Mouse (Mus musculus) c-Kit-positive CD71-negative TER-119-negative erythroid progenitor cells, embryonic 14.5 days (primary cell): ENCODE results near the gene Pde1a.

Source experiments
- DNase-seq: peaks from one replicate; pipeline ENCODE4 v3.0.0-alpha.2; 2013; ENCODE audit warnings: low read depth

Pde1a gene

DNA sequence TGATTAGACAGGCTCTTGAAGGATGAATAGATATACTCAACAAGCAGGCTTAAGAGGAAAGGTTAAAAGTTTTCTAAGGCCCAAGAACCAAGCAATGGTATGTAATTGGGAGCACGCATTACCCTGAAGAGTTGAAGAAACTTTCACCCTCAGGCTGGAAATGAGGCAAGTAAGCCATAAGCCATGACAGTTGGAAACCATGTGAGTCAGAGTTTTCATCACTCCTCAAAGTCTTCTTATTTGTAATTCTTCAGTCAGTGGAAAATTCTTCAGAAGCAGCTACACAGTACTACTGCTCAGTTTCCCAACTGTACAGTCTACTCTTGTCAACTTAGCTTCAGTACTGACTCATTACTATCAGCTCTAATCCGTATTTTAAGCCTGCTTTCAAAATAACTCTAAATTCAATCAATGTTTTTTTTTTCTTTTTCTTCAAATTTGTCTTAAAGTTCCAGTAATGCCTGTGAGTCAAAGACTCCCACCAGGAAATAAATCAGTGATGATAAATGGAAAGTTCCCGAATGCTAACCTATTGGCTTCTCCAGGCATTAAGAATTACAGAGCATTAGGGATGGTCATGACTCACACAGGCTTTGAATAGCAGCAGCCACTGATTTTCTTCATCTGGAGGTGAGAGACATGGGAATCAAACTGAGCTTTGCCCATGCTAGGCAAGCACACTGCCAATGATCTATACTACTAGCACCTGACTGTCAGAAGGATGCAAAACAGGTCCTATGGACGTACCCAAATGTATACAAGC is 82.3 kb downstream of the Pde1a start:
- DNase-seq: no peak

GRCm38 (mm10) chr2:80038642-80039445 is 90.4 kb downstream of the Pde1a start:
- DNase-seq: no peak

GRCm38 (mm10) chr2:80037971-80038370 is 91.3 kb downstream of the Pde1a start:
- DNase-seq: no peak

- DNase-seq: no peak
These were observed 100.2 kb downstream of the Pde1a start for GRCm38 (mm10) chr2:80029051-80029450.

GRCm38 (mm10) chr2:80026053-80026452 is 103.2 kb downstream of the Pde1a start:
- DNase-seq: no peak

DNA sequence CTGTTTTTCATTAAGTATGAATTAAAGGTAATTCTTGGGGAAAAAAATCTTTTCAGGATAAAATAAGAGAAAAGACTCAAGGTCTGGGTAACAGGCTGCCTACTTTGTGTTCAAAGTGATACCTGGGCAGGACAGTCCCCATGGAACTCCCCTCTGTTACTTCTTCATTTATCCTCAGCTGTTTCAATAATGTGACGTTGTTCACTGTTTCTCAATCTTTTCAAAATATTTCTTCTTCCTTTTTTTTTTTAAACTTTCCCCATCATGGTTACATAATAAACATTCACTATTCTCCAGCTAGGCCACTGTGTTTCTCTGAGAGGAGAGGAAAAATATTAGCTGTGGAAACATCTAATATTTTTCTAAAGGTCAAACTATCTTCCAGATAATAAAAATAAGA is 103.7 kb downstream of the Pde1a start:
- peak; percentile 4 for DNase-seq

DNA sequence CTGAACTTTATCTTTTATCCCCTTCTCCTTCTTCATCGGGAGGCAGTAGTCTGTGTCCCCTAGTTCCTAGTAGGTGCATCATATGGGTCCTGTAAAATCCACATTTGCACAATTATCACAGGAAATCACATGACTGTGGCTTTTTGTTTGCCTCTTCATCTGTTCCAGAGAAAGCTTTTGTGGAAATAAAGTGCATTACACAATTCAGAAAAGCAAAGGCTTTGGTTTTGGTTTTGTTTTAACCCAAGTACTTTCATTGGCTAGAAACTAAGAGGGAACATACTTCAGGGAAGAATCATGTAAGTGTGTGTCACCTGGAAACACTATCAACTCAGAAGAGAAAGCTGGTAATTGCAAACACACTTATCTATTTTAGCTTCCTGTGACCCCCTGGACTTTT is 104.2 kb downstream of the Pde1a start:
- DNase-seq: peak; percentile 4

DNA sequence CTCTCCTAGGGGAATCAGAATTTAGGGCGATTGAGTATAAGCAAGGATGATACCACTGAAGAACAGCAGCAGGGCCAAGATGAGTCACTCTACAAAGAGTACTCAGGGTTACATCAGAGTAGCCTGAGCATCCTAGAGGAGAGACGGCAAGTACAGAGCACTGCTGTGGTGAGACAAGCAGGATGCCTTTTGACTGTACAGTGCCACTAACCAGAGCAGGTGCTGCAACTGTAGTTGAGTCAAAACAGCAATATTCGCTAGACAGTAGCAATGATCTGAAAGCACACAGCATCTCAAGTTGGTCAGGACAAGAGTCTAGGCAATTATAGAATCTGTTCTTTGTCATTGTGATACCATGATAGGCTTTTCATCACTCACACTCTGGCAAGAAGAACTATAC is 115.1 kb downstream of the Pde1a start:
- DNase-seq: no peak

GRCm38 (mm10) chr2:80013060-80013459 is 116.2 kb downstream of the Pde1a start:
- no peak for DNase-seq

DNA sequence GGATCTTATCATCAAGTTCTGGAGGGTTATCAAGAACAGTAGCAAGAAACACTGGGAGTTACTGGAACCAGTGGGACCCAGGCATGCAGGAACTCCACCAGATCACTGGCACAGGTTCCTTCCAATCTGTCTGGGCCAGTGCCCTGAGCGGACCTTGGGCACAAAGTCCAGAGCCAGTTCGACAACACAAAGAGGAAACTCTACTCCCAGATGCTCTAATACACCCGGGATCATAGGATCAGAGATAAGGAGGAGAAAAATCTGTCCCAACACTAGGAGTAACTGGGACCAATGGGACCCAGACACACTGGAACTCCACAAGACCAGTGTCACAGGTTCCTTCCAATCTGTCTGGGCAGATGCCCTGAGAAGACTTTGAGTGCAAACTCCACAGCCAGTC is 130.1 kb downstream of the Pde1a start:
- no peak for DNase-seq

- DNase-seq: no peak
These were observed 130.8 kb downstream of the Pde1a start for GRCm38 (mm10) chr2:79998460-79998859.

- DNase-seq: no peak
These were observed 137.6 kb downstream of the Pde1a start for GRCm38 (mm10) chr2:79991642-79992041.

DNA sequence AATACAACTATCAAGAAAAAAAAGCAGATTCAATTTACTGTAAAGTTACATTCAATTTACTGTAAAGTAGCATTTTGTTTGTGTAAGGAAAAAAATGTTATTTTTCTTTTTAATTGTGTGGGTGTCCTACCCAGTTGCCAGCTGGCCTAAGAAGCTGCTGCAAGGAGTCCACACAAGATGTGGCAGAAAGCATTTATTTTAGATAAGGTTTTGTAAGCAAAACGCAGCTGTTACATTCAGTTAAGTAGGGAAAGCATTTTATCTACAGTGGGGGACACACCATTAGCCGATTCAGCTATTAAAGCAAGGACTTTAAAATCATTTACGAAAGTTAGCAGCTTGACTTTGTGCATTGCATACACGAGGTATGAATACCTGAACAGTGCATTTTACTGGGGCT is 145.5 kb downstream of the Pde1a start:
- no peak for DNase-seq

GRCm38 (mm10) chr2:79983222-79983632 is 146.0 kb downstream of the Pde1a start:
- DNase-seq: no peak

DNA sequence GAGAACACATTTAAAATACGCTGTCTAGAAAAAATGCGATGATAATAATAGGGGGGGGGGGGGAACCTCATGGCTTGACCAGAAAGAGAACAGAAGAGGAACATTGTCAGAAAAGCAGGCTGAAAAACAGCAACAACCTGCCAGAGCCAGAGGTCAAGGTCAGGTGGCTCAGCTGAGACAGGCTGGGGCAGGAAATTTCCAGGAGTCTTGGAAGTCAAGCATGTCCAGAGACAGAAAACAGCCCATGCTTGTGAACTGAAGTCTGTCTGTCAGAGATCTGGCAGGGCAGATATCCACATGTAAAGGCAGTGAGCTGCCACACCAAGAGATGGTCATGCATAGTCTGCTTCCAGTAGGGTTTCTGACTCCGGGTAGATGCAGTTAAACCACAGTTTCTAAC is 147.5 kb downstream of the Pde1a start:
- DNase-seq: no peak

DNA sequence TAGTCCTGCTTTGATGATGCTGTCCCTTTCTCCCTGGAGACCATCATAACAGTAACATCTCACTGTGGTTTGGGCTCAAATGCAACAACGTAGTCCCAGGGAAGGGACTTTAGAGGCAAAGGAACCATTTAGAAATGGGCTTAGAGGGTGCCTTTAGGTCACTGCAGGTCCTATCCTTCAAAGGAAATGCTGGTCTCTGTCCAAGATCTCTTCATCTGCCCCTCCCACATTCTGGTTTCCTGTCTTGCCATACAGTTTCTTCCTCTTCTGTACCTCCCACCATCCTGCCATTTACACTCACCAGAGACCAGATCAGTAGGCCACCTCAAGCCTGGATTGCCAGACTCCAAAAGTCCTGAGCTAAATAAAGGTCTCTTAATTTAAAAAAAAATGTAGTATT is 150.3 kb downstream of the Pde1a start:
- no peak for DNase-seq

DNA sequence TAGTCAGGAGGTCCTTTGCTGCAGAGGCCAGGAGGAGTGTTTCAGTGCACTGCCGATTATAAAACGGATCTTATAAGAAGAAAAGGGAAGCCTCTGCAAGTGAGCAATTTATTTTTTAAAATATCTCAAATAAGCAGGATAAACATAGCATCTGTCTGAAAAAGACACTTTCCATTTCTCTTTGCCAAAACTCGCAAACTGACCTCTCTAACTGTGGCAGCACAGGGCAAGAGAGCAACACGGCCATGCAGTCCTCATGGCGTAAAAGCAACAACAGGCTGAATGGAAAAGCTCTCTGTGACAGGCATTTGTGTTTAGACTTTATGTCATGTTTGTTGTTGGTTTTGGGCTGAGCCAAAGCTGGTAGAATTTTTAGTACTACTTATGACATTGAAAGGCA is 152.0 kb downstream of the Pde1a start:
- DNase-seq: no peak

DNA sequence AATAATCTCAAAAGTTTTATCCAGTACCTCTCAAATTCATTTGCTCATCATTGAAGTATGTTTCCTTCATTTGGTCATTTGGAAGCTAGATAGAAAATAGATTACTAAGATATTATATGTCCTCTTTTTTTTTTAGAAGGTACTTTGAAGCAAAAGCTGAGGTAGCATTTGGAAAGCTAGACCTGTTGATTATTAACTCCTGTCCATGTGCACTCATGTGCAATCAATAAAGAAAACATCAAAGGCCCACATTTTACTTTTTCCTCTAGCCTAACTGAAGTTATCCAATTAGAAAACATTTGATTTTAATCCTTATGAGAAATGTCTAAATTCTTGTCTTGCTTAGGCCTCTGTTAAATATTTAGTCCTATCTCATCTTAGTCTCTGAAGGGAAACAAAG is 153.3 kb downstream of the Pde1a start:
- no peak for DNase-seq

DNA sequence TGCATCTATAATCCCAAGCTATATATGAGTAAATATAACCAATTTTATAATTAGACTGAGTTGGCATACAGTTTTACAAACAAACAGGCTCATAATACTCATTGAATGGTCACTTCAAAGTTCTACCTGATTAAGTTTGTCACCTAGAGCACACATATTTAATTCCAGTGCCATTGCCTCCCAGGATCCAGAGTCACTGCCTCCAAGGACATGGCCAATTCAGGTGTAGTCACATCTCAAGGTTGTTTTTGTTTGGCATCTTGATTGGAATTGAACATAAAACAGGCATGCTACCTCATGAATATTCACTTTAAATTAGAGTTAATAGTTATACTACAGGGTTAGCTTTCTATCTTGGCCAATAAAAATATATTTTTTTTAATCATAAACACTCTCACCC is 157.0 kb downstream of the Pde1a start:
- no peak for DNase-seq

DNA sequence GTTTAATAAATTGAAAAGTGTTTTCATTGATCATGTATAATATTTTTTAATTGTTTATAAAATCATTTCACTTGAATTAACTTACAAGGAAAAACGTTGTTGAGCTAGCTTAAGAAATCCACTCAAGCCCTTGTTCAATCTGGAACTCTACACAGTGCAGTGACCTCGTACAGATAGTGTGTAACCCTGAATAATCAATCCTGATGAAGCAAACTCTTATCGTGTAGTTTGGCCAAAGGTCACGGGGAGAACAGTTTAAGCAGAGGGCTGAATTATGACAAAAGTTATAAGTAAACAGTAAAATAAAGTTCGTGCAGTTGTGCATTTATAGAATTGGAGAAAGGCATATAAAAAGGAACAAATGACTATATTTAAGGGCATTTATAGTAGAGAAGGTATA is 159.7 kb downstream of the Pde1a start:
- DNase-seq: no peak

- no peak for DNase-seq
These were observed 162.4 kb downstream of the Pde1a start for GRCm38 (mm10) chr2:79966681-79967506.

GRCm38 (mm10) chr2:79966086-79966485 is 163.2 kb downstream of the Pde1a start:
- no peak for DNase-seq

- no peak for DNase-seq
These were observed 164.3 kb downstream of the Pde1a start for GRCm38 (mm10) chr2:79964964-79965363.
